Mouse (Mus musculus) adrenal gland, postnatal 4 days (tissue): ENCODE data around the gene Chsy1. TPM values are rescaled to one million over a fixed set of nuclear protein-coding genes. Genes with fewer than 3 reads are reported as not detected.
A peak's percentile ranks its signal among the peaks of the same experiment; 100 is the strongest.

Source experiments
- DNase-seq, 2 experiments: peaks; one replicate each; pipeline ENCODE4 v3.0.0; 2021 to 2022; ENCODE audit warnings: low spot score in 2 of 2, mixed read lengths in 2 of 2
- long read RNA-seq, 2 experiments: library from polyadenylated mRNA; stranded (forward); transcript quantifications; one replicate each; pipeline ENCODE4 v2.0.0; 2021
- total RNA-seq, 2 experiments: library from RNA; stranded (reverse); gene quantifications; 2 replicates each; pipeline ENCODE4 v1.2.3; 2021

The Chsy1 gene
- total RNA-seq: 10 to 100 TPM; 27.8 to 29.5 TPM
- long read RNA-seq, experiment 1, full-length matches to known transcripts: 2 of 4 reads
- long read RNA-seq, experiment 1, partial matches to known transcripts: 0 of 4 reads
- long read RNA-seq, experiment 1, other reads (novel, unspliced or antisense): 2 of 4 reads
- long read RNA-seq, experiment 2, full-length matches to known transcripts: 12 of 22 reads
- long read RNA-seq, experiment 2, partial matches to known transcripts: 8 of 22 reads
- long read RNA-seq, experiment 2, other reads (novel, unspliced or antisense): 2 of 22 reads

- peak; percentile 75 to 76 for DNase-seq
Measured at GRCm38 (mm10) chr7:66108961-66109854, at the start of gene Chsy1. Gene Chsy1, plus strand, starts transcription at chr7:66109515.

GRCm38 (mm10) chr7:66060066-66060956, 49.0 kb upstream of the Chsy1 start:
- peak; percentile 71 to 76 for DNase-seq

GRCm38 (mm10) chr7:66061057-66061456, 48.3 kb upstream of the Chsy1 start:
- DNase-seq: no peak

- DNase-seq: no peak
Measured at GRCm38 (mm10) chr7:66076411-66076810, 32.9 kb upstream of the Chsy1 start.

- peak; percentile 84 to 95 for DNase-seq
Measured at GRCm38 (mm10) chr7:66079364-66080230, 29.7 kb upstream of the Chsy1 start, which contains the start of gene Selenos. Gene Selenos, plus strand, starts transcription at chr7:66079649.

- no peak for DNase-seq
Measured at GRCm38 (mm10) chr7:66080231-66080613, 29.1 kb upstream of the Chsy1 start.

- no peak for DNase-seq
Measured at GRCm38 (mm10) chr7:66083757-66084156, 25.6 kb upstream of the Chsy1 start.

- no peak for DNase-seq
Measured at GRCm38 (mm10) chr7:66084546-66084945, 24.8 kb upstream of the Chsy1 start.

GRCm38 (mm10) chr7:66087652-66088051, 21.7 kb upstream of the Chsy1 start:
- no peak for DNase-seq

GRCm38 (mm10) chr7:66088077-66088476, 21.2 kb upstream of the Chsy1 start:
- no peak for DNase-seq

- no peak for DNase-seq
Measured at GRCm38 (mm10) chr7:66090676-66091190, 18.6 kb upstream of the Chsy1 start.

- DNase-seq: no peak
Measured at GRCm38 (mm10) chr7:66091553-66091952, 17.8 kb upstream of the Chsy1 start.

- no peak for DNase-seq
Measured at GRCm38 (mm10) chr7:66092656-66093055, 16.7 kb upstream of the Chsy1 start.

GRCm38 (mm10) chr7:66094141-66094540, 15.2 kb upstream of the Chsy1 start:
- DNase-seq: no peak

- no peak for DNase-seq
Measured at GRCm38 (mm10) chr7:66098803-66099202, 10.5 kb upstream of the Chsy1 start.

GRCm38 (mm10) chr7:66101866-66102265, 7.4 kb upstream of the Chsy1 start:
- no peak for DNase-seq

GRCm38 (mm10) chr7:66104531-66104930, 4.8 kb upstream of the Chsy1 start:
- DNase-seq: no peak

GRCm38 (mm10) chr7:66105771-66106170, 3.5 kb upstream of the Chsy1 start:
- no peak for DNase-seq

GRCm38 (mm10) chr7:66106581-66107056, 2.7 kb upstream of the Chsy1 start:
- no peak for DNase-seq

GRCm38 (mm10) chr7:66107206-66107605, 2.1 kb upstream of the Chsy1 start:
- DNase-seq: no peak
